Mouse (Mus musculus) kidney, adult 2 months (tissue): ENCODE measurements around the gene Tagln3. TPM values are rescaled to one million over a fixed set of nuclear protein-coding genes. Genes with fewer than 3 reads are reported as not detected.
A peak's percentile ranks its signal among the peaks of the same experiment; 100 is the strongest.

Source experiments
- DNase-seq: peaks from one replicate; pipeline ENCODE4 v3.0.0; 2021
- H3K27ac ChIP-seq: fragments of 200-500 bp; 2 replicates; pipeline ENCODE4 v1.5.1; 2012; ENCODE audit warnings: low read depth, low read length, control low read depth, inconsistent platforms; ENCODE audit not compliant: insufficient read depth
- H3K27me3 ChIP-seq: fragments of 200-500 bp; replicated peaks from 2 replicates; pipeline ENCODE4 v1.6.1; 2012; ENCODE audit warnings: mild to moderate bottlenecking, moderate library complexity, low read length, inconsistent platforms; ENCODE audit not compliant: control insufficient read depth, insufficient read depth
- H3K36me3 ChIP-seq: fragments of 200-500 bp; 2 replicates; pipeline ENCODE4 v1.6.1; 2012; ENCODE audit warnings: mild to moderate bottlenecking, moderate library complexity, low read length, inconsistent platforms; ENCODE audit not compliant: control insufficient read depth, insufficient read depth
- H3K4me1 ChIP-seq: fragments of 200-500 bp; 2 replicates; pipeline ENCODE4 v1.6.1; 2011; ENCODE audit warnings: low read length; ENCODE audit not compliant: control insufficient read depth, insufficient read depth
- H3K4me3 ChIP-seq: fragments of 200-500 bp; 2 replicates; pipeline ENCODE4 v1.5.1; 2011; ENCODE audit warnings: mild to moderate bottlenecking, low read depth, low read length, control low read depth; ENCODE audit not compliant: insufficient read depth
- CTCF ChIP-seq: fragments of 200-500 bp; conservative IDR thresholded peaks from 2 replicates; pipeline ENCODE4 v1.5.1; 2011; ENCODE audit warnings: low read depth, mild to moderate bottlenecking, control low read depth, low read length, moderate library complexity, mixed read lengths; ENCODE audit not compliant: insufficient read depth, insufficient read length
- POLR2A ChIP-seq: fragments of 200-500 bp; IDR thresholded peaks from one replicate; pipeline ENCODE4 v1.6.1; 2011; ENCODE audit warnings: low read depth, low read length, control low read depth
- WGBS: fragments of 180-500 bp; shearing (Covaris S2); methylation state at CpG from one replicate; pipeline ENCODE4 v1.1.7; 2018; 5-methylcytosine and 5-hydroxymethylcytosine counted together
- polyA plus RNA-seq: library from polyadenylated mRNA; depleted of rRNA; stranded (reverse); fragments of >200 nt; gene quantifications from 2 replicates; pipeline ENCODE4 v1.2.3, GENCODE M21; 2012

Tagln3 gene
- polyA plus RNA-seq, 1 experiment, result 1.3 TPM

DNA sequence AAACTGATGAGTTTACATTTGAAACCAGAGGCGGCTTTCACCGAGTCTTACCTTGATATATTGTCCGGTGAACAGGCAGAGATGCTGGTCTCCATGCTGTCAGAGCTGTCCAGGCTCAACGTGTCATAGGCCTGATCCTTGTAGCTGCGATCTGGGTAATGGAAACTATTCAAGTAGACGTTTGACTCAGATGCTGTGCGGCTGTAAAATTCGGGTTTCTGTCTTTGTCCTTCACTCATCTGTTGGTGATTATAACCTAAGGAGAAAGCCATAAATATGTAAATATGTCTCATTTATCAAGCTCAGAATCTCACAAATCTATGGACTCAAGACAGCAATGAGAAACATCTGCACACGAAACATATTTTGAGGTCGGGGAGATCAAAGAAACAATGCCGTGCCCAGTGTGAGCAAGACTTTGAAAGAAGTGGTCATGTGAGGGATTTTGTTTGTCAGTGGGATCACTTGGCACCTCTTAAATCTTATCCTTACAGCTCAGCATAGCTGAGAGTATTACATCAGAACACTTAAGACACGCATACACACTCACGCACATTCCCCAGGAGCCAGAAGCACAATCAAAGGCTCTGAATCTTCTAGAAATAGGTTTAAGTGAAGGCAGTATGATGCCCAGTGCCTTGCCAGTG, 38.6 kb upstream of the Tagln3 start:
- DNase-seq, result no peak
- Histone ChIP-seq H3K36me3 (peaks cover 27% of the 10 kb centered on the region), H3K27ac (no peak overlapping the region), H3K4me1 (no peaks in the 10 kb centered on the region; the same call in none of the 2 replicates), H3K4me3 (no peak overlapping the region), H3K27me3 (no peaks in the 10 kb centered on the region)
- 81% methylated on average over 13 of the region's 13 CpGs for WGBS
- no peak for TF ChIP-seq CTCF

DNA sequence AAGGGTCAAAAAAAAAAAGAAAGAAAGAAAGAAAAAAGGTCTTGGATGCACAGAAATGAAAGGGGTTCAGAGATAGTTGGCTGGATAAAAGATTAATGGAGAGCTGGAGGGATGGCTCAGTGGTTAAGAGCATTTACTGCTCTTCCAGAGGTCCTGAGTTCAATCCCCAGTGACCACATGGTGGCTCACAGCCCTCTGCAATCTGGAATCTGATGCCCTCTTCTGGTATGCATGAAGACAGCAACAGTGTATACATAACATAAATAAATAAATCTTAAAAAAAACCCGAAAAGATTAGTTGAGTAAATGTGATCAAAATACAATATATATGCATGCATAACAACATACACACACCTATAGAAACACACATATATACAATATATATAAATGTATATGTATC, 37.0 kb upstream of the Tagln3 start:
- H3K4me3 ChIP-seq, result no peak overlapping the region
- no peaks in the 10 kb centered on the region for H3K27me3 ChIP-seq
- WGBS, result 63% methylated on average over 1 of the region's 1 CpGs
- TF ChIP-seq CTCF (0 out of 2 replicates have a peak, but pooled peaks have one; percentile 21), POLR2A (no peak)
- H3K4me1 ChIP-seq, result no peaks in the 10 kb centered on the region; the same call in none of the 2 replicates
- no peak for DNase-seq
- H3K27ac ChIP-seq, result no peak overlapping the region
- H3K36me3 ChIP-seq, result peaks cover 26% of the 10 kb centered on the region

DNA sequence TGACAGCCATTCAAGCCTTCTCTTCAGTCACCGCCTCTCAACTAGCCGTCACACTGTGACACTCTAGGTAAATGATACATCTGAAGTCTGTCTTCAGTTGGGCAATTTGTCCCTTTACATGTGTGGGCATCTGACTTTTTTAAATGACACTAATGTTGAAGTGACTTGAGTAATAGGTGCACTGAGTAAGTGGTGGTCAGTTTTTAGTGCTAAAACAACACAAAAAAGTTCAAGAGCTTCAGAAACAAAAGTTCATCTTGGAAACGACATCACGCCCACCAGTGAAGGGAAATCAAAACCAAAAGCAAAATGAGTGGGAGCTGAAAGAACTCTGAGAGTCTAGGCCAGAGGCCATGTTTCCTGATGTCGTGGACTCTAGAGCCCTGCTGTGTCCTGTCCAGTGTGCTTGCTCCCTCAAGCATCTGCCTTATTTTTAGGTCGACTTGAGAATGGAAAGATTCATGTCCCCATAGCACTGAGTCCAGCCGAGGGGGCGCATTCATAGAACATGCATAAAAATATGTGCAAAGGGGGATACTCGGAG, 34.4 kb upstream of the Tagln3 start:
- H3K4me3 ChIP-seq, result no peak overlapping the region
- no peaks in the 10 kb centered on the region for H3K27me3 ChIP-seq
- no peak for TF ChIP-seq CTCF
- no peak for TF ChIP-seq POLR2A
- DNase-seq, result peak; percentile 55
- peak overlapping the region; percentile 58; the same call in 1 of the 2 replicates for H3K27ac ChIP-seq
- peaks cover 22% of the 10 kb centered on the region for H3K36me3 ChIP-seq
- 53% methylated on average over 9 of the region's 9 CpGs for WGBS
- H3K4me1 ChIP-seq, result no peaks in the 10 kb centered on the region; the same call in none of the 2 replicates

DNA sequence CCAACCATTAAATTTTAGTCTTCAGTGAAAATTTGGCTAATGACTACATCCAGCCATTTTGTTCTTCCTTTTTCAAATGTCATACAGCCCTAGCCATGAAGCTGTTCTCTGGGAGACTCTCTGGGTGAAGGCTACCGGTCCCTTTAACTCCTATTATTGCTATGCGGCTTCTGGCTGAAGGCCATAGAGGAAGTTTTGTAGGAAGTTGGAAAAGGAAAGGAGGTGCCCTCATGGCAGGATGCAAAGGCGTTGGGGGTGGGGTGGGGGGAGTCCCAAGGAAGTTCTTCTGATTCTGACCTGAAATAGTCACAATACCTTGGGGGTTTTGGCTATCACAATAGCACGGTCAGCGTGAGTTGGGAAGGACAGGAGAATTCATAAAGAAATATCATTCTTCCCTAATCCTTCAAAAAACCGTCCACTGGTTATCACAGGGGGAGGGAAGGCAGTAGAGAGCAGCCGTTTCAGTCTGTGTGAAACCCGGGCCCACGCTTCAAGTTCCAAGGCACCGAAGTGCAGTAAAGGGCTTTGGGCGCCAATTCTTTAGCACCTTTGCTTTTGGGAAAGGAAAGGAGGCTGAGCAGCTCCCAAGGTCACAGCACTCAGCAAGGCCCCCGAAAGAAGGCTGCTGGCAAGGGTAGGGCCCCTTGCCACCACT, 33.1 kb upstream of the Tagln3 start:
- WGBS, result 63% methylated on average over 12 of the region's 12 CpGs
- H3K36me3 ChIP-seq, result peaks cover 12% of the 10 kb centered on the region
- H3K4me1 ChIP-seq, result no peaks in the 10 kb centered on the region; the same call in none of the 2 replicates
- no peak for TF ChIP-seq POLR2A
- H3K27ac ChIP-seq, result peak overlapping the region; percentile 91
- no peaks in the 10 kb centered on the region for H3K27me3 ChIP-seq
- peak; percentile 88 for DNase-seq
- no peak overlapping the region for H3K4me3 ChIP-seq

DNA sequence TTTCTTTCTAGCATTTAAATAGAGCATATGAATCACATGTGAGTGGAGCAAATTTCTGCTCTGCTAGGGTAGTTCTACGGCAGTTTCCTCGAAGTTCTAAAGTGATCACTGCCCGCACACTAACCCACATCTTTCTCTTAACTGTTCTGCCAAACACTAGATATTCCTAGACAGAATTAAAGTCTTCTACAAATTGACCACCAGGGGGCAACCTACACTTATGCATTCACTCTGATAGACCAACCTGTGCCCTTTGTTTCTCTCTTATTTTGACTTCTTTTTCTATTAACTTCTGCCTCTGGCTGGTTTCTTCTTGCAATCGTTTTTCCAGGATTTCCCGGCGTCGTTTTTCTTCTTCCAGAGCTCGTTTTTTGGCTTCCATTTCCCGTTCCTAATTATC, 32.4 kb upstream of the Tagln3 start:
- WGBS, result 20% methylated on average over 9 of the region's 9 CpGs
- TF ChIP-seq POLR2A (no peak), CTCF (0 out of 2 replicates have a peak, but pooled peaks have one; percentile 9)
- Histone ChIP-seq H3K27ac (peak overlapping the region; percentile 47; the same call in 1 of the 2 replicates), H3K36me3 (peaks cover 16% of the 10 kb centered on the region), H3K27me3 (no peaks in the 10 kb centered on the region), H3K4me3 (no peak overlapping the region), H3K4me1 (no peaks in the 10 kb centered on the region; the same call in none of the 2 replicates)
- DNase-seq, result peak; percentile 82

DNA sequence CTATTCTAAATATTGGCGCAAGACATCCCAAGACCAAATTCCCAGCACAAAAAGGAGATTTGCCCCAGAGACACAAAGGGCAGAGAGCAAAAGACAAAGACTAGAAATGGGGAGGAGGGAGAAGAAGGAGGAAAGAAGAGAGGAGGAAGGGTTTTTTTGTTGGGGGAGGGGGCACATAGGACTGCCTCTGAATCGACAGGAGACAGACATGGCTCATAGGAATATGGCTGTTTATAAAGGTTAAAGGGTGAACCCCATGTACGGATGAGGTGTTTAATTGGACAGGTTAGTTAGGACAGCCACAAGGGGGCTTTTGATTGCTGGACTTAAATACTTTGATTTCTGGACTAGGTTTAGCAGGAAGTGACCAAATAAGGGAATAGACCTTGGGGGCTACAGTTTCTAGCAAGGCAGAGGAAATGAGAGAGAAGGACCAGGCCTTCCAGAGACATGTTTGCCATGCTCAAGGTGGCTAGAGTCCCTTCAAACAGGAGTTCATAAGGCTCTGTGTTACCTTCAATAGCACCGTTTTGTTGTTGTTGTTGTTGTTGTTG, 19.3 kb upstream of the Tagln3 start:
- TF ChIP-seq CTCF, result no peak
- TF ChIP-seq POLR2A, result no peak
- Histone ChIP-seq H3K27me3 (no peaks in the 10 kb centered on the region), H3K27ac (0 out of 2 replicates have a peak overlapping the region, but pooled peaks have one; percentile 87), H3K36me3 (peaks cover 10% of the 10 kb centered on the region), H3K4me3 (no peak overlapping the region), H3K4me1 (peaks cover 6% of the 10 kb centered on the region; the same call in 1 of the 2 replicates)
- DNase-seq, result no peak
- WGBS, result 54% methylated on average over 4 of the region's 4 CpGs
